Mouse (Mus musculus) urinary bladder, postnatal 14 days (tissue): ENCODE data around the gene Gm7861.
"Not testable (repeated sequence)": the region's sequence is repeated elsewhere in the genome, so short reads cannot be mapped to it uniquely, and the experiment has no call there.

Source experiments
- DNase-seq: peaks from one replicate; pipeline ENCODE4 v3.0.0; 2021; ENCODE audit warnings: low spot score

Gene Gm7861

DNA sequence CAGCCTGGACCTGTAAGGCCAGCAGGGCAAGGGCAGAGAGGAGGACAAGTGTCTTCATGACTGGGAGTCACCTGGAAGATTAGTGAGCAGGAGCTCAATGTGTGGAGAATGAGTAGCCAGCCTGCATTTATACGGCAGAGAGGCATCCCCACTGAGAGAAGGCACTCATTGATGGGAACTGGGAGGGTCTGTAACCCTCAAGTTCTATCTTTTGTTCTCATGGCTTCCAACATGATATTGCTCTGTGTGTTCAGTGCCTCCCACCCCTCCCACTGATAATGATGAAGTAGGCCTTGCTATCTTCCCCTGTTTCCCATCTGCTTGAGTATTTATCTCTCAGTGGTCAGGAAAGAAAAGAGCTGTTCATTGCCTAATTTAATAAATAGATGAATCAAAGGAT is at the start of gene Gm7861:
Gm7861 (minus strand) TSS at position 101 of the 400 bp plus-strand sequence.
- DNase-seq = not testable (repeated sequence)

DNA sequence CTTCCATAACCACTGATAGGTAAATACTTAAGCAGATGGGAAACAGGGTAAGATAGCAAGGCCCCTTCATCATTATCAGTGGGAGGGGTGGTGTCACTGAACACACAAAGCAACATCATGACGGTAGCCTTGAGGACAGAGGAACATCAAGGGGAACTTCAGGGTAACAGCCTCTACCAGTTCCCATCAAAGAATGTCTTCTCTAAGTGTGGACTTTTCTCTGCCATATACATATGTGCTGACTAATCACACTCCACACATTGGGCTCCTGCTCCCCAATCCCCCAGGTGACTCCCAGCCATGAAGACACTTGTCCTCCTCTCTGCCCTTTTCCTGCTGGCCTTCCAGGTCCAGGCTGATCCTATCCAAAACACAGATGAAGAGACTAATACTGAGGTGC is 23.6 kb upstream of the Gm7861 start, which contains the start of gene Defa26:
Defa26 (plus strand) TSS at position 301 of the 400 bp plus-strand sequence.
- not testable (repeated sequence) for DNase-seq

DNA sequence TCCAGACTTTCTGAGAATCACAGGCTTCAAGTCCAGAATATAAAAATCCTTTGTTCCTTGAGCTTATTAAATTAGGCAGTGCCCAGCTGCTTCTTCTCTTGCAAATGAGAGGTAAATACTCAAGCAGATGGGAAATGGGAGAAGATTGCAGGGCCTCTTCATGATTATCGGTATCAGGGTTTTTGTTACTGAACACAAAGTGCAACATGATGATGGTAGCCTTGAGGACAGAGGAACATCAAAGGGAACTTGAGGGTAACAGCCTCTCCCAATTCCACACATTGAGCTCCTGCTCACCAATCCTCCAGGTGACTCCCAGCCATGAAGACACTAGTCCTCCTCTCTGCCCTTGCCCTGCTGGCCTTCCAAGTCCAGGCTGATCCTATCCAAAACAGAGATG is 11.6 kb downstream of the Gm7861 start, which contains the start of gene Defa28:
Defa28 (plus strand) TSS at position 301 of the 400 bp plus-strand sequence.
- not testable (repeated sequence) for DNase-seq

DNA sequence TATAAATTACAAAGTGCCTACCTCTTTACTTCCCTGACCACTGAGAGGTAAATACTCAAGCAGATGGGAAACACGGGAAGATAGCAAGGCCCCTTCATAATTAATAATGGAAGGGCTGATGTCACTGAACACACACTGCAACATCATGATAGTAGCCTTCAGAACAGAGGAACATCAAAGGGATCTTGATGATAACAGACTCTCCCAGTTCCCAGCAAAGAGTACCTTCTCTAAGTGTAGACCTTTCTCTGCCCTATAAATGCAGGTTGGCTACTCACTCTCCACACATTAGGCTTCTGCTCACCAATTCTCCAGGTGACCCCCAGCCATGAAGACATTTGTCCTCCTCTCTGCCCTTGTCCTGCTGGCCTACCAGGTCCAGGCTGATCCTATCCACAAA is 29.2 kb downstream of the Gm7861 start, which contains the start of gene Defa37:
Defa37 (plus strand) TSS at position 301 of the 400 bp plus-strand sequence.
- not testable (repeated sequence) for DNase-seq
